In the genomic region with DNA sequence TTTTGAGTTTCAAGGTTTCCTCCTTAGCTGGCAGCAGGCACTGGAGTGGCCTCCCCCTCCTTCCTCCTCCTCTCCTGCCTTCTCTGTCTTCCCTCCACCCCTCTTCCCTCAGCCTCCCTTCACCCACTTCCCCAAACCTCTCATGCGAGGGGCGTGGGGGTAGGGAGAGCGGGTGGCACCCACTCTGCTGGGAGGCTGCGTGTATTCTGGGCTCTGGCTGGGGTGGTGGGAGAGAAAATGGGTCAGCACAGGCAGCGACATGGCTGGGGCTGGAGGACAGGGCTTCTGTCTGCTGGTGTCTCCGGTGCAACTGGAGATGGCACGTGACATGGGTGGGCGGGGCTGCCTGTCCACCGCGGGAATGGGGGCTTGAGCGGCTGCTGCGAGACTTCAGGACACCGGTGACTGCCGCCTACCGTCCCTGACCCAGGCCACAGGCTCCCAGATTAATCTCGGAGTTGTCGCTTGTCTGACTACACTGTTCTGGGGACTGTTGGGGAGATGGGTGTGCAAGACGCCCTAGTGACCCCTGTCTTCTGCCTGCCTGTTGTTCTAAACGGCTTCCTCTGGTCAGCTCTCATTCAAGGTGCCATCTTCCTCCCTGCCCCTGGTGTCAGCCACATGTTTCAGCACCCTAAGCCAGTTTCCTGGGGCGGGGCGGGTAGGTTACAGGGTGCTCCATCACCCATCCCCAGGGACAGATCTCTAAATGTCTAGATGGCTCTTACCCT, we compare ENCODE assay signal across 8 mouse cellular contexts.
DNase-seq lines count a peak whose midpoint lies in the region; ATAC-seq and TF ChIP-seq lines count a peak whose summit lies in the region.

No protein-coding gene starts in this region.

- TF ChIP-seq CTCF in MEL (IDR thresholded peaks at IDR 0.05 in 2 of 3, conservative IDR thresholded peaks at IDR 0.05 in 1 of 3; ENCODE audit: control insufficient read depth in 1 of 3, insufficient read depth in 1 of 3, low read depth in 2 of 3, low read length in 3 of 3, poor library complexity in 1 of 3, severe bottlenecking in 1 of 3), result no peak; a peak in 1 of 6 replicates

- H3K36me3 ChIP-seq in MEL (ENCODE audit: control insufficient read depth in 1 of 2, insufficient read depth in 2 of 2, low read length in 2 of 2), result peaks cover 0 to 25% of the 10 kb centered on the region in 2 experiments; a peak in 2 of 4 replicates
- no peaks in the 10 kb centered on the region for H3K36me3 ChIP-seq in forebrain, embryonic 11.5 days (ENCODE audit: control insufficient read depth, insufficient read depth, low read length)

- H3K9me3 ChIP-seq in MEL (replicated peaks; ENCODE audit: insufficient read depth, low read length), result no peaks in the 10 kb centered on the region
- no peaks in the 10 kb centered on the region for H3K9me3 ChIP-seq in forebrain, embryonic 11.5 days (ENCODE audit: control insufficient read depth, low read length)

- H3K27ac ChIP-seq in MEL (ENCODE audit: control insufficient read depth, low read depth, low read length), result peak overlapping the region; percentile 100
- H3K27ac ChIP-seq in forebrain, embryonic 11.5 days (ENCODE audit: low read depth, low read length), result 0 out of 2 replicates have a peak overlapping the region, but pooled peaks have one; percentile 50

- H3K9ac ChIP-seq in MEL (ENCODE audit: control insufficient read depth, low read depth, low read length, poor library complexity, severe bottlenecking), result peak overlapping the region; percentile 78
- H3K9ac ChIP-seq in forebrain, embryonic 11.5 days (ENCODE audit: low read length), result peak overlapping the region; percentile 70

- WGBS in forebrain, embryonic 11.5 days, result 3% methylated on average over 21 of the region's 21 CpGs

- H3K4me2 ChIP-seq in forebrain, embryonic 11.5 days (ENCODE audit: low read depth, low read length, severe bottlenecking), result peak overlapping the region; percentile 85

- TF ChIP-seq POLR2A in MEL (IDR thresholded peaks at IDR 0.05; ENCODE audit: control insufficient read depth in 1 of 2, insufficient read depth in 1 of 2, low read depth in 1 of 2, low read length in 2 of 2, poor library complexity in 1 of 2), result peak; percentile 54 to 88; a peak in 3 of 4 replicates

- ATAC-seq in forebrain, embryonic 11.5 days (replicated peaks; ENCODE audit: low FRiP score), result peak; percentile 95
- ATAC-seq in megakaryocyte progenitor cell, adult 5-6 weeks (replicated peaks; ENCODE audit: poor library complexity), result peak; percentile 63

- TF ChIP-seq RAD21 in MEL (IDR thresholded peaks at IDR 0.05; ENCODE audit: low read depth, low read length), result no peak

- peak overlapping the region; percentile 43 to 57 for H3K4me3 ChIP-seq in MEL (ENCODE audit: control insufficient read depth in 1 of 2, insufficient read depth in 1 of 2, low read depth in 2 of 2, low read length in 2 of 2)
- peak overlapping the region; percentile 42 for H3K4me3 ChIP-seq in forebrain, embryonic 11.5 days (ENCODE audit: low read depth, low read length)

- H3K27me3 ChIP-seq in MEL (ENCODE audit: control insufficient read depth in 1 of 2, insufficient read depth in 2 of 2, low read length in 2 of 2), result no peaks in the 10 kb centered on the region
- H3K27me3 ChIP-seq in forebrain, embryonic 11.5 days (ENCODE audit: control insufficient read depth, insufficient read depth, low read length), result no peaks in the 10 kb centered on the region

- H3K4me1 ChIP-seq in MEL (ENCODE audit: control insufficient read depth in 1 of 2, insufficient read depth in 2 of 2, low read length in 2 of 2), result peaks cover 17 to 33% of the 10 kb centered on the region in 2 experiments
- peaks cover 4% of the 10 kb centered on the region; the same call in 1 of the 2 replicates for H3K4me1 ChIP-seq in forebrain, embryonic 11.5 days (replicated peaks; ENCODE audit: control insufficient read depth, insufficient read depth, low read length)

- no peaks in the 10 kb centered on the region; the same call in 1 of the 2 replicates for H3K79me2 ChIP-seq in MEL (ENCODE audit: control insufficient read depth, insufficient read depth, low read length, poor library complexity)

- intact Hi-C loops in heart, postnatal 14 days (cut with DNase I), result no loop called here
- intact Hi-C loops in left cerebral cortex, postnatal 14 days (cut with DNase I), result no loop called here

- no peak; a peak in 1 of 4 replicates for TF ChIP-seq EP300 in MEL (IDR thresholded peaks at IDR 0.05; ENCODE audit: low read depth in 1 of 2, low read length in 2 of 2)

- peak; percentile 94 for DNase-seq in MEL (ENCODE audit: low read depth, low spot score)
- DNase-seq in adrenal gland, postnatal 36 days, result peak; percentile 76 to 86
- DNase-seq in forebrain, embryonic 11.5 days (ENCODE audit: low spot score), result peak; percentile 92
- peak; percentile 51 to 71 for DNase-seq in heart, postnatal 14 days
- DNase-seq in left cerebral cortex, postnatal 14 days (ENCODE audit: low spot score in 2 of 2), result peak; percentile 49 to 68
- DNase-seq in right cerebral cortex, postnatal 10 days (ENCODE audit: low spot score in 2 of 2), result peak; percentile 63 to 76
- no peak for DNase-seq in urinary bladder, adult 2 months (ENCODE audit: low spot score)

TF ChIP-seq in MEL, 35 proteins besides CTCF, POLR2A, EP300 and RAD21:
- peak; percentile 86 for TF ChIP-seq NELFE (IDR thresholded peaks at IDR 0.05; ENCODE audit: low read depth, low read length)
- no peak for TF ChIP-seq HCFC1 (IDR thresholded peaks at IDR 0.05; ENCODE audit: low read depth, low read length)
- 0 out of 2 replicates have a peak, but pooled peaks have one; percentile 59 for TF ChIP-seq UBTF (IDR thresholded peaks at IDR 0.05; ENCODE audit: borderline replicate concordance, insufficient read depth, low read depth, low read length)
- TF ChIP-seq SIN3A (IDR thresholded peaks at IDR 0.05; ENCODE audit: low read length), result no peak; the same call in 1 of the 2 replicates
- TF ChIP-seq E2F4 (IDR thresholded peaks at IDR 0.05; ENCODE audit: borderline replicate concordance, low read depth, low read length), result peak; percentile 73; the same call in 1 of the 2 replicates
- TF ChIP-seq ETS1 (IDR thresholded peaks at IDR 0.05; ENCODE audit: low read depth, low read length), result peak; percentile 17
- no peak for TF ChIP-seq NRF1 (IDR thresholded peaks at IDR 0.05; ENCODE audit: insufficient read depth, low read depth, low read length, poor library complexity, severe bottlenecking)
- TF ChIP-seq ZC3H11A (IDR thresholded peaks at IDR 0.05; ENCODE audit: low read depth, low read length), result no peak
- TF ChIP-seq RCOR1 (IDR thresholded peaks at IDR 0.05; ENCODE audit: low read depth, low read length), result no peak
- no peak for TF ChIP-seq KAT2A (conservative IDR thresholded peaks at IDR 0.05; ENCODE audit: low read depth, low read length)
- TF ChIP-seq MAZ (IDR thresholded peaks at IDR 0.05; ENCODE audit: low read depth, low read length), result peak; percentile 71
- no peak for TF ChIP-seq ELF1 (IDR thresholded peaks at IDR 0.05; ENCODE audit: low read depth, low read length)
- TF ChIP-seq BHLHE40 (IDR thresholded peaks at IDR 0.05; ENCODE audit: borderline replicate concordance, low read depth, low read length), result peak; percentile 93
- peak; percentile 85 for TF ChIP-seq MAX (IDR thresholded peaks at IDR 0.05; ENCODE audit: low read length)
- TF ChIP-seq SMC3 (IDR thresholded peaks at IDR 0.05; ENCODE audit: low read depth, low read length), result no peak
- TF ChIP-seq POLR2AphosphoS2 (IDR thresholded peaks at IDR 0.05; ENCODE audit: low read length), result peak; percentile 48; the same call in 1 of the 2 replicates
- no peak for TF ChIP-seq JUND (IDR thresholded peaks at IDR 0.05; ENCODE audit: low read depth, low read length)
- peak; percentile 57; the same call in 1 of the 2 replicates for TF ChIP-seq TCF12 (IDR thresholded peaks at IDR 0.05; ENCODE audit: low read depth, low read length)
- no peak for TF ChIP-seq MYC (IDR thresholded peaks at IDR 0.05; ENCODE audit: low read depth, low read length)
- TF ChIP-seq ZMIZ1 (IDR thresholded peaks at IDR 0.05; ENCODE audit: low read depth, low read length), result peak; percentile 83
- TF ChIP-seq ZNF384 (IDR thresholded peaks at IDR 0.05; ENCODE audit: low read depth, low read length), result no peak
- TF ChIP-seq POLR2AphosphoS5 (IDR thresholded peaks at IDR 0.05; ENCODE audit: borderline replicate concordance, low read depth, low read length), result 0 out of 2 replicates have a peak, but pooled peaks have one; percentile 10
- no peak for TF ChIP-seq TAL1 (IDR thresholded peaks at IDR 0.05; ENCODE audit: low read length)
- no peak; the same call in 1 of the 2 replicates for TF ChIP-seq CHD1 (IDR thresholded peaks at IDR 0.05; ENCODE audit: low read depth, low read length)
- no peak; the same call in 1 of the 2 replicates for TF ChIP-seq CHD2 (IDR thresholded peaks at IDR 0.05; ENCODE audit: low read length)
- TF ChIP-seq USF2 (IDR thresholded peaks at IDR 0.05; ENCODE audit: borderline replicate concordance in 1 of 2, insufficient read depth in 1 of 2, low read depth in 1 of 2, low read length in 2 of 2), result peak in 1 of 2 experiments; percentile 72; a peak in 3 of 4 replicates
- no peak for TF ChIP-seq GABPA (IDR thresholded peaks at IDR 0.05; ENCODE audit: low read depth, low read length)
- TF ChIP-seq GATA1 (IDR thresholded peaks at IDR 0.05; ENCODE audit: low read depth, low read length), result no peak
- no peak for TF ChIP-seq MAFK (IDR thresholded peaks at IDR 0.05; ENCODE audit: borderline replicate concordance, low read depth, low read length)
- TF ChIP-seq MXI1 (IDR thresholded peaks at IDR 0.05; ENCODE audit: low read depth, low read length), result peak; percentile 50; the same call in 1 of the 2 replicates
- TF ChIP-seq MEF2A (IDR thresholded peaks at IDR 0.05; ENCODE audit: extremely low read depth, insufficient replicate concordance, low read depth, low read length, poor library complexity, severe bottlenecking), result 0 out of 2 replicates have a peak, but pooled peaks have one; percentile 14
- peak; percentile 53; the same call in 1 of the 2 replicates for TF ChIP-seq TBP (IDR thresholded peaks at IDR 0.05; ENCODE audit: low read depth, low read length)
- no peak for TF ChIP-seq ZKSCAN1 (IDR thresholded peaks at IDR 0.05; ENCODE audit: low read depth, low read length)
- TF ChIP-seq MYB (IDR thresholded peaks at IDR 0.05; ENCODE audit: low read depth, low read length), result no peak
- TF ChIP-seq USF1 (IDR thresholded peaks at IDR 0.05; ENCODE audit: low read depth, low read length), result peak; percentile 96
